ENCODE assay signal across 13 mouse cellular contexts in genomic region chr17:31207771-31208334, GRCm38 (mm10). TPM values are rescaled to one million over a fixed set of nuclear protein-coding genes. Genes with fewer than 3 reads are reported as not detected.
A peak's percentile ranks its signal among the peaks of the same experiment; 100 is the strongest.
DNase-seq lines count a peak whose midpoint lies in the region; ATAC-seq and TF ChIP-seq lines count a peak whose summit lies in the region.
"Had no signal": no experiment of that assay in that cellular context is flagged by ENCODE, and none has a peak within 500 bp of the region (broad histone marks: within the 10 kb centered on the region; RNA-seq: fewer than 3 reads in every experiment).

Gene Ubash3a, plus strand, starts transcription at chr17:31207873.

- H3K4me1 ChIP-seq in heart, embryonic 13.5 days, result peaks cover 7% of the 10 kb centered on the region; the same call in 1 of the 2 replicates
- peaks cover 42% of the 10 kb centered on the region for H3K4me1 ChIP-seq in liver, embryonic 13.5 days (replicated peaks)
- H3K4me1 ChIP-seq in forebrain, embryonic 10.5 days, result peaks cover 3% of the 10 kb centered on the region; the same call in 1 of the 2 replicates

- no peak within 1 kb of the TSS for H3K27ac ChIP-seq in heart, embryonic 13.5 days (replicated peaks)
- peak within 1 kb of the TSS; percentile 88 for H3K27ac ChIP-seq in liver, embryonic 13.5 days
- H3K27ac ChIP-seq in forebrain, embryonic 10.5 days, result no peak within 1 kb of the TSS
- H3K27ac ChIP-seq in left cerebral cortex, adult 2 months, result no peak within 1 kb of the TSS

- no peak within 1 kb of the TSS for H3K4me3 ChIP-seq in heart, embryonic 13.5 days
- peak within 1 kb of the TSS; percentile 56 for H3K4me3 ChIP-seq in liver, embryonic 13.5 days (replicated peaks)
- H3K4me3 ChIP-seq in forebrain, embryonic 10.5 days, result no peak within 1 kb of the TSS
- H3K4me3 ChIP-seq in left cerebral cortex, adult 2 months, result no peak within 1 kb of the TSS

- peak within 1 kb of the TSS; percentile 35; the same call in 1 of the 2 replicates for H3K4me2 ChIP-seq in heart, embryonic 13.5 days
- H3K4me2 ChIP-seq in liver, embryonic 13.5 days, result peak within 1 kb of the TSS; percentile 73

- WGBS in heart, embryonic 13.5 days, result 32% methylated on average over 12 of the region's 12 CpGs
- 10% methylated on average over 12 of the region's 12 CpGs for WGBS in liver, embryonic 13.5 days (ENCODE audit: insufficient replicate concordance)
- WGBS in forebrain, embryonic 10.5 days, result 90% methylated on average over 12 of the region's 12 CpGs

- no peaks in the 10 kb centered on the region for H3K27me3 ChIP-seq in heart, embryonic 13.5 days (replicated peaks)
- H3K27me3 ChIP-seq in liver, embryonic 13.5 days, result no peaks in the 10 kb centered on the region
- no peaks in the 10 kb centered on the region for H3K27me3 ChIP-seq in forebrain, embryonic 10.5 days (ENCODE audit: poor library complexity, severe bottlenecking)

- H3K9me3 ChIP-seq in heart, embryonic 13.5 days, result no peaks in the 10 kb centered on the region
- no peaks in the 10 kb centered on the region for H3K9me3 ChIP-seq in liver, embryonic 13.5 days (replicated peaks)
- no peaks in the 10 kb centered on the region for H3K9me3 ChIP-seq in forebrain, embryonic 10.5 days

- intact Hi-C loops in heart, postnatal 25 days (cut with DNase I), result no loop called here
- intact Hi-C loops in left cerebral cortex, adult 2 months (cut with DNase I), result no loop called here

- TF ChIP-seq CTCF in left cerebral cortex, adult 2 months (IDR thresholded peaks at IDR 0.05), result no peak

- H3K36me3 ChIP-seq in heart, embryonic 13.5 days, result no peaks in the 10 kb centered on the region
- peaks cover 9% of the 10 kb centered on the region; the same call in 1 of the 2 replicates for H3K36me3 ChIP-seq in liver, embryonic 13.5 days
- H3K36me3 ChIP-seq in forebrain, embryonic 10.5 days (replicated peaks), result no peaks in the 10 kb centered on the region

- H3K9ac ChIP-seq in heart, embryonic 13.5 days, result no peak within 1 kb of the TSS
- H3K9ac ChIP-seq in liver, embryonic 13.5 days, result peak within 1 kb of the TSS; percentile 74

- no peak for DNase-seq in heart, postnatal 25 days (ENCODE audit: low spot score)
- peak; percentile 81 for DNase-seq in T-cell, adult 2 months (ENCODE audit: low spot score)
- DNase-seq in liver, embryonic 13.5 days, result peak; percentile 52
- peak; percentile 60 for DNase-seq in testis, postnatal 10 days (ENCODE audit: low spot score)
- no peak for DNase-seq in frontal cortex, postnatal 25 days (ENCODE audit: low spot score in 2 of 2)
- no peak for DNase-seq in forebrain, embryonic 10.5 days (ENCODE audit: extremely low spot score, low spot score)
- no peak for DNase-seq in left cerebral cortex, adult 2 months (ENCODE audit: extremely low spot score in 1 of 2, low spot score in 2 of 2)
- DNase-seq: B cell, adult 2 months; gastrocnemius, postnatal 10 days; lung, postnatal 14 days had no signal

- no peak; the same call in 1 of the 2 replicates for ATAC-seq in heart, embryonic 13.5 days (ENCODE audit: extremely low read depth, insufficient number of reproducible peaks, low FRiP score, low TSS enrichment)
- ATAC-seq in liver, embryonic 13.5 days (ENCODE audit: low read depth), result peak; percentile 76
- ATAC-seq: intestine, postnatal 0 days had no signal

RNA-seq across cellular contexts. Expression of gene Ubash3a, which starts in this region (rescaled TPM):
- polyA plus RNA-seq in heart, embryonic 13.5 days (2015; fragmentation: Nextera tagmentation; extraction: Ambion mirVana), result 0.43 and 0.69 TPM in 2 replicates
- total RNA-seq in heart, postnatal 25 days (2021), result not detected
- polyA plus RNA-seq in liver, embryonic 13.5 days (2015; fragmentation: Nextera tagmentation; extraction: Ambion mirVana), result 18.8 and 19.9 TPM in 2 replicates
- 0.39 and 0.42 TPM in 2 replicates for polyA plus RNA-seq in forebrain, embryonic 10.5 days (2016; fragmentation: Nextera tagmentation; extraction: Ambion mirVana)
- not detected for total RNA-seq in left cerebral cortex, adult 2 months (2021)
- total RNA-seq: gastrocnemius, postnatal 10 days; left cerebral cortex, postnatal 10 days had no signal
- polyA plus RNA-seq: intestine, postnatal 0 days had no signal

Comparison
In these comparisons a context has a peak if more than half of its experiments do, and no peak if none do; other contexts are left out.
1. RNA of gene Ubash3a (polyA plus RNA-seq): 18.8 to 19.9 TPM in liver, embryonic 13.5 days; 0.43 to 0.69 TPM in heart, embryonic 13.5 days and 0.39 to 0.42 TPM in forebrain, embryonic 10.5 days; every median in the first group is over 10 times any median in the second.
2. DNase-seq: peak in T-cell, adult 2 months (single experiment), liver, embryonic 13.5 days (single experiment) and testis, postnatal 10 days (single experiment); none in heart, postnatal 25 days (single experiment), frontal cortex, postnatal 25 days (0 of 2), forebrain, embryonic 10.5 days (single experiment) and left cerebral cortex, adult 2 months (0 of 2).